Mouse (Mus musculus) heart, embryonic 15.5 days (tissue): ENCODE results near the gene Acp1. TPM values are rescaled to one million over a fixed set of nuclear protein-coding genes. Genes with fewer than 3 reads are reported as not detected.

Source experiments
- ATAC-seq: fragments of 200-750 bp; cut with Nextera tagmentation; replicated peaks from 2 replicates; pipeline ENCODE4 v1.8.0; 2017; ENCODE audit warnings: low read depth, moderate TSS enrichment; ENCODE audit not compliant: insufficient number of reproducible peaks, insufficient read depth, low FRiP score
- H3K27ac ChIP-seq: fragments of 300-500 bp; sonication (generic); 2 replicates; pipeline ENCODE4 v1.5.1; 2015; ENCODE audit warnings: mild to moderate bottlenecking, inconsistent platforms
- H3K27me3 ChIP-seq: fragments of 300-500 bp; sonication (generic); 2 replicates; pipeline ENCODE4 v1.6.1; 2015; ENCODE audit warnings: inconsistent platforms
- H3K36me3 ChIP-seq: fragments of 300-500 bp; sonication (generic); 2 replicates; pipeline ENCODE4 v1.6.1; 2015; ENCODE audit warnings: mild to moderate bottlenecking, inconsistent platforms
- H3K4me1 ChIP-seq: fragments of 300-500 bp; sonication (generic); replicated peaks from 2 replicates; pipeline ENCODE4 v1.6.1; 2015; ENCODE audit warnings: inconsistent platforms
- H3K4me2 ChIP-seq: fragments of 300-500 bp; sonication (generic); 2 replicates; pipeline ENCODE4 v1.6.1; 2015; ENCODE audit warnings: inconsistent platforms, mild to moderate bottlenecking, moderate library complexity
- H3K4me3 ChIP-seq: fragments of 300-500 bp; sonication (generic); 2 replicates; pipeline ENCODE4 v1.5.1; 2015; ENCODE audit warnings: mild to moderate bottlenecking, inconsistent platforms
- H3K9ac ChIP-seq: fragments of 300-500 bp; sonication (generic); 2 replicates; pipeline ENCODE4 v1.6.1; 2015; ENCODE audit warnings: mild to moderate bottlenecking, inconsistent platforms
- H3K9me3 ChIP-seq: fragments of 300-500 bp; sonication (generic); replicated peaks from 2 replicates; pipeline ENCODE4 v1.6.1; 2016; ENCODE audit warnings: inconsistent platforms
- WGBS: fragments of 180-500 bp; shearing (Covaris S2); methylation state at CpG from one replicate; pipeline ENCODE4 v1.1.7; 2015; ENCODE audit warnings: mixed read lengths; 5-methylcytosine and 5-hydroxymethylcytosine counted together
- polyA plus RNA-seq: library from polyadenylated mRNA; unstranded; fragments of >200 nt; fragmentation: Nextera tagmentation; extraction: Ambion mirVana; gene quantifications from 2 replicates; pipeline ENCODE4 v1.2.1, GENCODE M21; 2015

The Acp1 gene
- polyA plus RNA-seq, result 88.4 and 94.1 TPM in 2 replicates

GRCm38 (mm10) chr12:30911261-30912047 is at the start of gene Acp1, which contains the start of gene Sh3yl1:
TSS of gene Acp1 (minus strand) at chr12:30911589.
TSS of gene Sh3yl1 (plus strand) at chr12:30911668.
- H3K4me3 ChIP-seq, result peak within 1 kb of the TSS; percentile 74
- peak within 1 kb of the TSS; percentile 61 for H3K27ac ChIP-seq
- ATAC-seq, result peak; percentile 98
- no peaks in the 10 kb centered on the region for H3K9me3 ChIP-seq
- H3K4me2 ChIP-seq, result peak within 1 kb of the TSS; percentile 98
- H3K36me3 ChIP-seq, result no peaks in the 10 kb centered on the region
- no peaks in the 10 kb centered on the region for H3K27me3 ChIP-seq
- under 1% methylated on average over 52 of the region's 52 CpGs for WGBS
- H3K4me1 ChIP-seq, result peaks cover 7% of the 10 kb centered on the region
- H3K9ac ChIP-seq, result peak within 1 kb of the TSS; percentile 82

- Histone ChIP-seq H3K27ac (no peak overlapping the region), H3K9me3 (no peaks in the 10 kb centered on the region), H3K4me2 (no peak overlapping the region), H3K4me3 (no peak overlapping the region), H3K9ac (no peak overlapping the region), H3K4me1 (no peaks in the 10 kb centered on the region), H3K27me3 (no peaks in the 10 kb centered on the region), H3K36me3 (no peaks in the 10 kb centered on the region)
- 58% methylated on average over 3 of the region's 3 CpGs for WGBS
- ATAC-seq, result no peak
These were observed 32.8 kb upstream of the Acp1 start for GRCm38 (mm10) chr12:30944197-30944596.

GRCm38 (mm10) chr12:30943057-30943986 is 31.9 kb upstream of the Acp1 start:
- Histone ChIP-seq H3K27ac (no peak overlapping the region), H3K4me1 (no peaks in the 10 kb centered on the region), H3K4me2 (no peak overlapping the region), H3K9me3 (no peaks in the 10 kb centered on the region), H3K36me3 (no peaks in the 10 kb centered on the region), H3K4me3 (no peak overlapping the region), H3K9ac (no peak overlapping the region), H3K27me3 (no peaks in the 10 kb centered on the region)
- 85% methylated on average over 14 of the region's 14 CpGs for WGBS
- no peak for ATAC-seq

- Histone ChIP-seq H3K9me3 (no peaks in the 10 kb centered on the region), H3K4me1 (no peaks in the 10 kb centered on the region), H3K36me3 (no peaks in the 10 kb centered on the region), H3K9ac (no peak overlapping the region), H3K27me3 (no peaks in the 10 kb centered on the region), H3K4me2 (no peak overlapping the region), H3K4me3 (no peak overlapping the region), H3K27ac (no peak overlapping the region)
- no peak for ATAC-seq
- WGBS, result 72% methylated on average over 2 of the region's 2 CpGs
These were observed 25.5 kb upstream of the Acp1 start for GRCm38 (mm10) chr12:30936899-30937298.

GRCm38 (mm10) chr12:30933299-30933698 is 21.9 kb upstream of the Acp1 start:
- H3K27me3 ChIP-seq, result no peaks in the 10 kb centered on the region
- no peaks in the 10 kb centered on the region for H3K4me1 ChIP-seq
- 75% methylated on average over 2 of the region's 2 CpGs for WGBS

GRCm38 (mm10) chr12:30928182-30928581 is 16.8 kb upstream of the Acp1 start:
- H3K9ac ChIP-seq, result no peak overlapping the region
- H3K9me3 ChIP-seq, result no peaks in the 10 kb centered on the region
- H3K4me3 ChIP-seq, result no peak overlapping the region
- ATAC-seq, result no peak
- no peak overlapping the region for H3K4me2 ChIP-seq
- no peaks in the 10 kb centered on the region for H3K27me3 ChIP-seq
- WGBS, result 79% methylated on average over 6 of the region's 6 CpGs
- no peaks in the 10 kb centered on the region for H3K4me1 ChIP-seq
- H3K36me3 ChIP-seq, result no peaks in the 10 kb centered on the region
- no peak overlapping the region for H3K27ac ChIP-seq

More at GRCm38 (mm10) chr12:30933299-30933698, 21.9 kb upstream of the Acp1 start:
- Histone ChIP-seq H3K4me3 (no peak overlapping the region), H3K9me3 (no peaks in the 10 kb centered on the region), H3K36me3 (no peaks in the 10 kb centered on the region), H3K27ac (no peak overlapping the region), H3K9ac (no peak overlapping the region), H3K4me2 (no peak overlapping the region)
- no peak for ATAC-seq

- H3K4me1 ChIP-seq, result no peaks in the 10 kb centered on the region
- 80% methylated on average over 3 of the region's 3 CpGs for WGBS
These were observed 11.0 kb upstream of the Acp1 start for GRCm38 (mm10) chr12:30922401-30922800.

GRCm38 (mm10) chr12:30912840-30913239 is 1.5 kb upstream of the Acp1 start:
- Histone ChIP-seq H3K4me2 (peak overlapping the region; percentile 98), H3K4me3 (peak overlapping the region; percentile 74), H3K9ac (no peak overlapping the region), H3K27me3 (no peaks in the 10 kb centered on the region), H3K4me1 (peaks cover 7% of the 10 kb centered on the region), H3K36me3 (no peaks in the 10 kb centered on the region), H3K27ac (no peak overlapping the region), H3K9me3 (no peaks in the 10 kb centered on the region)
- WGBS, result 76% methylated on average over 3 of the region's 3 CpGs
- no peak for ATAC-seq

More at GRCm38 (mm10) chr12:30922401-30922800, 11.0 kb upstream of the Acp1 start:
- no peak overlapping the region for H3K4me3 ChIP-seq
- H3K9ac ChIP-seq, result no peak overlapping the region
- no peak overlapping the region for H3K4me2 ChIP-seq
- no peaks in the 10 kb centered on the region for H3K9me3 ChIP-seq
- ATAC-seq, result no peak
- no peak overlapping the region for H3K27ac ChIP-seq
- no peaks in the 10 kb centered on the region for H3K27me3 ChIP-seq
- no peaks in the 10 kb centered on the region for H3K36me3 ChIP-seq

- H3K27ac ChIP-seq, result no peak overlapping the region
- 1% methylated on average over 19 of the region's 19 CpGs for WGBS
- H3K27me3 ChIP-seq, result no peaks in the 10 kb centered on the region
- H3K4me3 ChIP-seq, result peak overlapping the region; percentile 74
- no peaks in the 10 kb centered on the region for H3K9me3 ChIP-seq
- ATAC-seq, result peak; percentile 53
- H3K36me3 ChIP-seq, result no peaks in the 10 kb centered on the region
- peak overlapping the region; percentile 82 for H3K9ac ChIP-seq
- H3K4me1 ChIP-seq, result peaks cover 7% of the 10 kb centered on the region
- H3K4me2 ChIP-seq, result peak overlapping the region; percentile 98
These were observed 626 bp upstream of the Acp1 start for GRCm38 (mm10) chr12:30912048-30912381.

GRCm38 (mm10) chr12:30910860-30911259 is 529 bp downstream of the Acp1 start:
- no peaks in the 10 kb centered on the region for H3K36me3 ChIP-seq
- H3K4me1 ChIP-seq, result peaks cover 7% of the 10 kb centered on the region
- no peaks in the 10 kb centered on the region for H3K27me3 ChIP-seq
- H3K27ac ChIP-seq, result peak overlapping the region; percentile 61
- 11% methylated on average over 8 of the region's 8 CpGs for WGBS
- H3K9ac ChIP-seq, result peak overlapping the region; percentile 82
- ATAC-seq, result no peak
- H3K9me3 ChIP-seq, result no peaks in the 10 kb centered on the region
- peak overlapping the region; percentile 98 for H3K4me2 ChIP-seq
- H3K4me3 ChIP-seq, result peak overlapping the region; percentile 74

- no peak overlapping the region for H3K27ac ChIP-seq
- H3K4me3 ChIP-seq, result no peak overlapping the region
- 82% methylated on average over 2 of the region's 2 CpGs for WGBS
- no peaks in the 10 kb centered on the region for H3K27me3 ChIP-seq
- H3K36me3 ChIP-seq, result no peaks in the 10 kb centered on the region
- no peaks in the 10 kb centered on the region for H3K9me3 ChIP-seq
- H3K4me2 ChIP-seq, result no peak overlapping the region
- peaks cover 7% of the 10 kb centered on the region for H3K4me1 ChIP-seq
- ATAC-seq, result no peak
- no peak overlapping the region for H3K9ac ChIP-seq
These were observed 1.5 kb downstream of the Acp1 start for GRCm38 (mm10) chr12:30909881-30910280.
